Mouse (Mus musculus) embryo, embryonic 11 days (tissue): Measurements from ENCODE around the gene Cs.
"Not testable (repeated sequence)": the region's sequence is repeated elsewhere in the genome, so short reads cannot be mapped to it uniquely, and the experiment has no call there.

ENCODE experiments used
- DNase-seq: peaks from one replicate; pipeline ENCODE4 v3.0.0-alpha.2; 2015

Cs gene

DNA sequence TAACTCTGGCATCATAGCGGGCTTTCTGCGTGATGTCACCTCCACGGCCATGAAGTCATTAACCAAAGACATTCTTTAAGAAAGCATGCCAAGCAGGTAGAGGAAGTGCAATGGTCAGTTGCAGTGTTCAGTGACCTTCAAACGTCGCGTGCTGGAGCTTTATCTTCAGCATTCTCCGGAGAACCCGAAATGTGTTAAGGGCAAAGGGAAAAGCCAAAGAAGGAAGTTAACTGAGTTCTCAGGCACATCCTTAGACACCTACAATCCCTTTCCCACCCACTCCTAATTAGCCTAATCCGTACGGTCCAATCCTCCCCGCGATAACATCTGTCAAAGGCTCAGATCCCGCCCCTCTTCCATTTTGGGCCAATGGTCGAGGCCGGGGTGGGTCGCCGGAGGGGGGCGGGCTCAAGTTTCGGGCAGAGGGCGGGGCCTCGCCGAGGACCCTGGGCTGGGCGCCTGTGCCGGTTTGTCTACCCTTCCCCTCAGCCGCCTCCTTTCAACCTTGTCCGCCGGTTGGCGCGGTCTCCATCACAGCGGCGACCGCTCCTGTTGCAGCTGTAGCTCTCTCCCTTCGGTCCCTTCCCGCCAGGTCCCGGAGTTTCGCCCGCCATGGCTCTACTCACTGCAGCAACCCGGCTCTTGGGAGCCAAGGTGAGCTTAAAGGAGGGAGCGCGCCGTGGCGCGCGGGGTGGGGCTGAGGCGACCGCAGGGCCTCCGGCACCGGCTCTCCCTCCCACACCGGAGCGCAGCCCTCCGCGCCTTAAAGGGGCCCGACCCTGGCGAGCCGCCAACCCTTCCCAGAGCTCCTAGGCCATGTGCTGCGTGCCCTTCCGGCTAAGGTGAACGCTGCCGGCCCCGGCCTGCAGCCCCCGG is at the start of gene Cs:
Cs (plus strand) TSS at position 429 of the 876 bp plus-strand sequence.
- DNase-seq, result peak; percentile 98

DNA sequence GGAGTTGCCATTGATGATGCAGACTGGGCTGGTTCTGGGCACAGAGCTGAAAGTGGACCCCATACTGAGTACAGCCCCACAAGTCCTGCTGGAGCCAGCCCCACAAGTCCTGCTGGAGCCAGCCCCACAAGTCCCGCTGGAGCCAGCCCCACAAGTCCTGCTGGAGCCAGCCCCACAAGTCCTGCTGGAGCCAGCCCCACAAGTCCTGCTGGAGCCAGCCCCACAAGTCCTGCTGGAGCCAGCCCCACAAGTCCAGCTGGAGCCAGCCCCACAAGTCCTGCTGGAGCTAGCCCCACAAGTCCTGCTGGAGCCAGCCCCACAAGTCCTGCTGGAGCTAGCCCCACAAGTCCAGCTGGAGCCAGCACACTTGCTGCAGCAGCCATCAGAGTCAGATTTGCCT is 46.9 kb upstream of the Cs start:
- DNase-seq, result not testable (repeated sequence)

GRCm38 (mm10) chr10:128296370-128297090 is 41.0 kb upstream of the Cs start:
- DNase-seq, result no peak

- DNase-seq, result no peak
These were observed 40.3 kb upstream of the Cs start for GRCm38 (mm10) chr10:128297221-128297620.

GRCm38 (mm10) chr10:128297622-128298021 is 39.9 kb upstream of the Cs start:
- no peak for DNase-seq

DNA sequence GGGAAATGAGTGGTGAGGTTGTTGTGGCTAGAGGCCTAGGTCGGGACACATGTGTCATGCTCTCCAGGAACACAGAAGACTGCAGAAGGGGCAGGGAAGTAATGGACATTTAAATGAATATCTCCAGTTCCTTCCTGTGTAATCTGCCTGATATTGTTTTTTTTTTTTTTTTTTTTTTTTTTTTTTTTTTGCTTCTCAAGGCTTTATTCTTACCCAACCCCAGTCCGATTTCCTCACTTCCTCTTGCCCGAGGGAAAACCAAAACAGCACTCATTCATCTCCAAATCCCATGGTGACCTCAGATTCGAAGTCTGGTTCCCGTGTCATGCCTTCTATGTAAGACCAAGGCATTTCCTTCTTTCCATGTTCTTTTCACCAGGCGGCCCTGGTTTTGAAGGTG is 39.3 kb upstream of the Cs start:
- DNase-seq, result no peak

DNA sequence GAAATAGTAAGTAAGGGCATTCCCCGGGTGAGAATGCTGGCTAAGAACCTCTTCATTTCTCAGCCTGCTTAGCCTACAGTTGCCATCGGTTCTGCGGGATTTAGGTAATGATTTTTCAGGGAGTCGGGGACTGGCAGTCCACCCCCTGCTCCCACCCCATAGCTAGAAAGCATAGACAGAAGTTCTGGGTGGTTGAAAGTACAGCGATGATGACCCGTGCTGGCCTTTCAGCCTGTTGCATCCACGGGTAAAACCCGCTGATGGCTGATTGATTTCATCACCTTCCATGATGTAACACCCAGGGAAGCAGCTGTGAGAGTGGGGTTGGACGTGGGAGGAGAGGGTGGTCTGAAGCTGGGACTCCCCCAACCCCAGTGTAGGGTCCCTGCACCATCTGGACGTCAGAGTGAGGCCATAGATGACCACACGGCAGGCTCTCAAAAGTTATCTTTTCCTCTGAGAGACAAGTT is 38.8 kb upstream of the Cs start, which contains the start of gene Il23a:
Il23a (minus strand) TSS at position 51 of the 470 bp plus-strand sequence.
- DNase-seq, result no peak

DNA sequence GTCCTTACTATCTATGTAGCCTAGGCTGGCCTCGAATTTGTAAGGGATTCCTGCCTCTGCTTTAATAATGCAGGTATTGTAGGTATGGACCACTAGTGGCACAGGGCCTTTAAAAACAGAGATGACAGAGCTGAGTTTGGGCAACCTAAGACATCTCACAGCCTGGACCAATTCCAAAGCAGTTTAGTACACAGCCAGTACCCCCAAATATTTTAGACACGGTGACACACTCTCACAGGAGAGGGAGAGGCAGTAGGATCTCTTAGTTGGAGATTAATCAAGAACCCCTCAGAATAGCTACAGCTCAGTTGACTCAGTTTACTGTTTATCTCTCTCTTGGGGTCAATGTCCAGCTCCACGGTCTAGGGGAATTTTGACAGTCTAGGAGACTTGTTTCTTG is 35.2 kb upstream of the Cs start:
- no peak for DNase-seq

- DNase-seq, result no peak
These were observed 34.8 kb upstream of the Cs start for GRCm38 (mm10) chr10:128302785-128303125.

- DNase-seq, result peak; percentile 98
These were observed 34.2 kb upstream of the Cs start, which contains the start of gene Pan2 for GRCm38 (mm10) chr10:128303126-128304021. Gene Pan2, plus strand, starts transcription at chr10:128303335.

DNA sequence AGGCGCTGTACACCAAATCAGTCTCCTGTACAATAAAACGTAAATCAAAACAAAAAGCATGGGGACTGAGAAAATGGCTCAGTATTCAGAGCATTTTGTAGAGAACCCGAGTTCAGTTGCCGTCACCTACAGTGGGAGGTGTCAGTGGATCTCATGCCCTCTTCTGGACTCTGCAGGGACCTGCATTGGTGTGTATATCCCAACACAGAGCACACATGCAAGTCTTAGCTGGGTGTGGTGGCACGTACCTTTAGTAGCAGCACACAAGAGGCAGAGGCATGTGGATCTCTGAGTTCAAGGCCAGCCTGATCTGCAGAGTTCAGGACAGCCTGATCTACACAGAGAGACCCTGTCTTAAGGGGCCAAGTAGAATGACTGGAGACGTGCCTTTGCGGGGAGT is 27.9 kb upstream of the Cs start:
- no peak for DNase-seq

DNA sequence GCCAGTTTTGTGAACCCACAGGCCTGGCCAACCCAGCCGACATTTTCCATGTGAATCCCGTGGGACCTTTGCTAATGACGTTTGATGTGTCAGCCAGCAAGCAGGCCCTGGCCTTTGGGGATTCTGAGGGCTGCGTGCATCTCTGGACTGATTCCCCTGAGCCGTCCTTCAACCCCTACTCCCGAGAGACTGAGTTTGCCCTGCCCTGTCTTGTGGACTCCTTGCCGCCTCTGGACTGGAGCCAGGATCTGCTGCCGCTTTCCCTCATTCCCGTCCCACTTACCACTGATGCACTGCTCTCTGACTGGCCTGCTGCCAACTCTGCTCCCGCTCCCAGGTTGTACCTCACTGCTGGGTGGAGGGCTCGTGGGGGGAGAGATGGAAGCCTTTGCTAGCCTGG is 27.4 kb upstream of the Cs start:
- no peak for DNase-seq

DNA sequence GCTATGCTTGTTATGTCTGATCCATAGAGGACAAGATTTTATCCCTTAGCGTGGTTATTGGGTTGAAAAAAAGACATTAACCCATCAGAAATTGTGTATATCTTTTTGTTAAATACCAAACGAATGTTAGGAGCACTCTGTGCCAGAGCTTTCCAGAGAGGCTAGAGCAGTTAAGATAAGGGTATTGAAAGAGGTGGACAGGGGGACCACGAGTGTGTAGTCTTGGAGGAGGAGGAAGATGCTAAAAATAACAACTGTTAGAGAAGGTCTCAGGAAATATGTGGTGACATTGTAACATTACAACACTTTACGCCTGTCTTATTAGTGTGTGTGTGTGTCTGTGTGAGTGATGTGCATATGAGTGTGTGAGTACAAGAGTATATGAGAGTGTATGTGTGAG is 26.6 kb upstream of the Cs start:
- DNase-seq, result no peak

- no peak for DNase-seq
These were observed 22.0 kb upstream of the Cs start for GRCm38 (mm10) chr10:128315578-128315977.

DNA sequence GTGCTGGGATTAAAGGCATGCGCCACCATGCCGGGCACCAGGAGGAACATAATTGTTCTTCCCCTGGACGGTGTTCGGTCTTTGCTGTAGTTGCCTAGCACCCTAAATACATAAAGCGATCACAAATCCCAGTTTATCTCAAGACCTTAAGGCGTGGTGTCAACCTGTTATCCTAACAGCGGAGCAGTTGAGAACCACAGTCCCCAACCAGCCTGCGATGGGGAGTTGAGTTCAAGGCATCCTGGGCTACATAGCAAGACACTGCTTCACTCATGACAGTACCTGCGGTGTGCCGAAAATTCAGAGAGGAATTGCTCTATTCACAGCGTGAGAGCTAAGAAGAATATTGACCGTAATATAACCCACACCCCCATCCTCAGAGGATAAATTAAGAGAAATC is 15.9 kb upstream of the Cs start:
- DNase-seq, result peak; percentile 22

- peak; percentile 98 for DNase-seq
These were observed 15.1 kb upstream of the Cs start, which contains the start of gene Cnpy2 for GRCm38 (mm10) chr10:128322141-128323108. Gene Cnpy2, plus strand, starts transcription at chr10:128322459.

DNA sequence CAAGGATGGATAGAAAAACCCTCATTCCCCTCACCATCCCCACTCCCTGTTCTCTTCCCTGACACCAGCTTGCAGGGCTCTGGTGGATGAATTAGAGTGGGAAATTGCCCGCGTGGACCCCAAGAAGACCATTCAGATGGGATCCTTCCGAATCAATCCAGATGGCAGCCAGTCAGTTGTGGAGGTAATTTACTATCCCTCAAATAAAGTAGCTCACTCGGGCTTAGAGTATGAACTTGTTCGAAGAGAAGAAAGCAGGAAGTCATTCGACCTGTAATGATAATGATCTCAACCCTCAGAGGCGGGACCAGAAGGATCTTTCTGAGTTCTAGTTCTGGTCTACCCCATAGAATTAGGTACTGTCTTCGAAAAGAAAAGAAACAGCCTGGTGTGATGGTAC is 14.0 kb upstream of the Cs start:
- DNase-seq, result no peak

DNA sequence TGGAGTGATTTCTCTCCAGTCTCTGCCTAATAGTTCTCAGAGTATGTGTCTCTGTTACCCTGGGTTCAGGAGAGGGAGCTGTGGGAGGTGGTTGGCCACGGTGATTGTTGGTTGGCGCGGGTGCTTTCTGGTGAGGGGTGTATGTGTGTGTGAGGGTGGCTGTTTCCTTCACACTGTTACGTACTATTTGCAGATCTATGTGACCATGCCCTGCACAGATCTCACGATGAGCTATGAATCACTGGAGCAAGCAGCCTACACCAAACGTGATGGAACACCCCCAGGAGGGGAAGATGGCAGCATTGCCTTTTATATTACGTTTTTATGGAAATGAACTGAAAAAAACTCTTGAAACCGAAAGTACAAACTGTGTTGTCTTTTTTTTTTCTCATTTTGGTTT is 10.7 kb upstream of the Cs start:
- no peak for DNase-seq

- no peak for DNase-seq
These were observed 9.9 kb upstream of the Cs start for GRCm38 (mm10) chr10:128327610-128328009.

DNA sequence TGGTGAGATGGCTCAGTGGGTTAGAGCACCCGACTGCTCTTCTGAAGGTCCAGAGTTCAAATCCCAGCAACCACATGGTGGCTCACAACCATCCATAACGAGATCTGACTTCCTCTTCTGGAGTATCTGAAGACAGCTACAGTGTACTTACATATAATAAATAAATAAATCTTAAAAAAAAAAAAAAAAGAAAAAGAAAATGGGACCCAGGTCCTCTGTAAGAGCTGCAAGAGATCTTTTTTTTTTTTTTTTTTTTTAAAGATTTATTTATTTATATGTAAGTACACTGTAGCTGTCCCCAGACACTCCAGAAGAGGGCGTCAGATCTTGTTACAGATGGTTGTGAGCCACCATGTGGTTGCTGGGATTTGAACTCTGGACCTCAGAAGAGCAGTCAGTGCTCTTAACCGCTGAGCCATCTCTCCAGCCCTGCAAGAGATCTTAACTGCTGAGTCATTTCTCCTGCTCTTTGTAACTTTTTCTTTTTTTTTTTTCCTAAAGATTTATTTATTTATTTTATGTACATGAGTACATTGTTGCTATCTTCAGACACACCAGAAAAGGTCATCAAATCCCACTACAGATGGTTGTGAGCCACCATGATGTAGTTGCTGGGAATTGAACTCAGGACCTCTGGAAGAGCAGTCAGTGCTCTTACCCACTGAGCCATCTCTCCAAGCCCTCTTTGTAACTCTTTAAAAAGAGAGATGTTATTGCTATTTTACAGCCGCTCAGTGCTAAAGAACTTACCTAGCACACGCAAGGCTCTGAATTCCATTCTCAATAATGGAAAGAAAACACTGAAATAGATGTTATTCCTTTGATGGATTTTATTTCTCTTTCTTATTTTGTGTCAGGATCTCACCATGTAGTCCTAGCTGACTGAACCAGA is 4.9 kb upstream of the Cs start:
- not testable (repeated sequence) for DNase-seq

DNA sequence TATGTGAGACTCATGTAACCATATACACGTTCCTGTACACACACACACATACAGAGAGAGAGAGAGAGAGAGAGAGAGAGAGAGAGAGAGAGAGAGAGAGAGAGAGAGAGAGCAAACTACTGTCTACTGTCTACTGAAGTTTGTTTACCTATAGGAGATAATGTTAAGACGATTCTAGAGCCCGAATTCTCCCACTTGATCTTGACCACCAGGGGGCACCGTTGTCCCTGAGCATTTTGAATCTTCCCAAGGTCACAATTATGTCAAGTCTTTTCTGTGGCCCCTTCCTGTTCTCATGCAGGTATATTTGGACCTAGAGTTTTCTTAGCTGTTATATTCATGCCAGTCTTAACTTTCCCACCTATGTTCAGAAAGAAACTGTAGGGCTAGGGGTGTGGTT is 2.0 kb upstream of the Cs start:
- peak; percentile 81 for DNase-seq
